Mouse (Mus musculus): ENCODE measurements around the gene Cryzl2. TPM values are rescaled to one million over a fixed set of nuclear protein-coding genes. Genes with fewer than 3 reads are reported as not detected.
A peak's percentile ranks its signal among the peaks of the same experiment; 100 is the strongest.

Cryzl2 gene
- polyA plus RNA-seq, 1 experiment from 2014 or later, result 15.6 TPM

DNA sequence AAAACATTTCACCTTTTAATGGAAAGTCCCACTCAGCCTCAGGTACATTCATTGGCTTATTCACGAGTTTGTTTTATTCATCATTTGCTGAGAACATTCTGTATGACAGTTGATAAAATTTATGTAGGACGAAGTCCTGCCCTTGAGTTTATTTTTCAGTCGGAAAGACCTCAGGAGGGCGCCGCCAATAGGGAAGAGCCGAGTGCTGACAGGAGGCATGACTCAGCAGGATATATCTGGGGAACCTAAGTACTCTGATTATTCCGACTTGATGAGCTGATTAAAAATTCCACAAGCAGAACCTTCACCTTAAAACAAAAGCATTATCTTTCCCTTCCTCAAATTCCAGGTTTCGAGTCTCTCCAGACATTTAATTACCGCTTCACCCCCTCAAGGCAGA, 21.7 kb downstream of the Cryzl2 start:
- no peak for ATAC-seq (ENCODE audit: low read depth)
- Histone ChIP-seq H3K27me3 (ENCODE audit: control insufficient read depth, insufficient read depth, low read depth, low read length) (no peaks in the 10 kb centered on the region), H3K4me3 (ENCODE audit: low read length) (no peak overlapping the region), H3K4me2 (ENCODE audit: low read depth, low read length) (no peak overlapping the region), H3K9me3 (ENCODE audit: control insufficient read depth, low read length) (no peaks in the 10 kb centered on the region), H3K9ac (ENCODE audit: low read length) (no peak overlapping the region), H3K27ac (ENCODE audit: low read length) (no peak overlapping the region), H3K36me3 (ENCODE audit: control insufficient read depth, insufficient read depth, low read length) (no peaks in the 10 kb centered on the region), H3K4me1 (replicated peaks; ENCODE audit: control insufficient read depth, insufficient read depth, low read length) (no peaks in the 10 kb centered on the region)
- 26% methylated on average over 9 of the region's 9 CpGs for WGBS

DNA sequence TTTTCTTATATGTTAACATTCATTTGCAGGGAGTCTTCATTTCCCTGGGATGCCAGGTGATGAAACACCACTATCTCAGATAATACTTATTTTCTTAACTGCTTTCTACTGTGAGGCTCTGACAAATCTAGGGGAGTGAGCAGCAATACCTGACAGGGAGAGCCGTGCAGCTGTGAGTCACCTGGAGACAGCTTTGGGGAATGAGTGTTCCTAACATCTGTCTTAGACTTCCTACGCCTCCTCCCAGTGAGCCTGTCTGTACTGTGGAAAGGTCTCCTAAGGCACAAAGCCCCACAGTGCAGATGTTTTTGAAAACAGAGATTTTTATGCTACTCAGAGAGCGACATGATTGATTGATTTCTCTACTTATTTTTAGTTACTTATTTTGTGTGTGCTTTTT, 22.5 kb downstream of the Cryzl2 start:
- Histone ChIP-seq H3K9ac (ENCODE audit: low read length) (no peak overlapping the region), H3K4me2 (ENCODE audit: low read depth, low read length) (no peak overlapping the region), H3K27ac (ENCODE audit: low read length) (no peak overlapping the region), H3K36me3 (ENCODE audit: control insufficient read depth, insufficient read depth, low read length) (no peaks in the 10 kb centered on the region), H3K4me1 (replicated peaks; ENCODE audit: control insufficient read depth, insufficient read depth, low read length) (no peaks in the 10 kb centered on the region), H3K9me3 (ENCODE audit: control insufficient read depth, low read length) (no peaks in the 10 kb centered on the region), H3K27me3 (ENCODE audit: control insufficient read depth, insufficient read depth, low read depth, low read length) (no peaks in the 10 kb centered on the region), H3K4me3 (ENCODE audit: low read length) (no peak overlapping the region)
- WGBS, result 48% methylated on average over 3 of the region's 3 CpGs
- ATAC-seq (ENCODE audit: low read depth), result no peak

DNA sequence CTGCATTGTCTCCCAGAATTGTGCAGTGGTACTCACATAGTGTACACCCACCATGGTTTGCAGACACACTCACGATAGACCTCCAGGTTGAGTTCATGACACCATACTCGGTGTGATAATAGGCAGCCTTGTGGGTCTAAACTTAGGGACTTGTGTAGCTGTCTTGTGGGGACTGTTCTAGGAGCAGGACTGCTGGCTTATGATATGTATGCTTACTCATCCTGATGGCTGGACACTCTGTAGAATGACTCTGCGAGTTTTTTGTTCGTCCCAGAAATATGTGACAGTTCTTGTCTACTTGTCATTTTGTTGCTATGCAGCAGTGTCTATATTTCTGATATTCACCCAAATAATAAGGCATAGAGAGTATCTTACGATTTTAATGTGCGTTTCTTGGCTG, 23.3 kb downstream of the Cryzl2 start:
- no peak overlapping the region for H3K4me2 ChIP-seq (ENCODE audit: low read depth, low read length)
- no peaks in the 10 kb centered on the region for H3K27me3 ChIP-seq (ENCODE audit: control insufficient read depth, insufficient read depth, low read depth, low read length)
- WGBS, result 84% methylated on average over 6 of the region's 6 CpGs
- no peaks in the 10 kb centered on the region for H3K9me3 ChIP-seq (ENCODE audit: control insufficient read depth, low read length)
- no peak for ATAC-seq (ENCODE audit: low read depth)
- no peaks in the 10 kb centered on the region for H3K36me3 ChIP-seq (ENCODE audit: control insufficient read depth, insufficient read depth, low read length)
- no peaks in the 10 kb centered on the region for H3K4me1 ChIP-seq (replicated peaks; ENCODE audit: control insufficient read depth, insufficient read depth, low read length)
- no peak overlapping the region for H3K4me3 ChIP-seq (ENCODE audit: low read length)
- no peak overlapping the region for H3K9ac ChIP-seq (ENCODE audit: low read length)
- H3K27ac ChIP-seq (ENCODE audit: low read length), result no peak overlapping the region

DNA sequence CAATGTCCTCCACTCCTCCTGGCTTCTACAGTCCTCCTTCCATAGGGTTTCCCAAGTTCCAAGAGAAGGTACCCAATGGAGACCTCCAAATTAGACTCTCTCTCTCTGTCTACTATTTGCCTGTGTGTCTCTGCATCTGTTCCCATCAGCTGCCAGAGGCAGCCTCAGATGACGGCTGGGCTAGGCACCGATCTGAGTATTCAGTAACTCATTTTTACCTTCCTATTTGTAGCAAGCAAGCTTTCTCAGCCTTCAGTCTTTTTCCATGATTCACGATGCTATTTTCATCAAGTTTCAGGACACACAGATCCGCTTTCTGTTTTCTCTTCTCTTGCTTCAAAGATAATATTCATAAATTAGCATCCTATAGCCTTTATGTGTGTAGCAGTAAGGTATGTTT, 25.8 kb downstream of the Cryzl2 start:
- no peaks in the 10 kb centered on the region for H3K4me1 ChIP-seq (replicated peaks; ENCODE audit: control insufficient read depth, insufficient read depth, low read length)
- H3K27me3 ChIP-seq (ENCODE audit: control insufficient read depth, insufficient read depth, low read depth, low read length), result no peaks in the 10 kb centered on the region
- no peak overlapping the region for H3K27ac ChIP-seq (ENCODE audit: low read length)
- ATAC-seq (ENCODE audit: low read depth), result no peak
- H3K4me3 ChIP-seq (ENCODE audit: low read length), result no peak overlapping the region
- H3K9me3 ChIP-seq (ENCODE audit: control insufficient read depth, low read length), result no peaks in the 10 kb centered on the region
- no peaks in the 10 kb centered on the region for H3K36me3 ChIP-seq (ENCODE audit: control insufficient read depth, insufficient read depth, low read length)
- no peak overlapping the region for H3K4me2 ChIP-seq (ENCODE audit: low read depth, low read length)
- no peak overlapping the region for H3K9ac ChIP-seq (ENCODE audit: low read length)
- WGBS, result 91% methylated on average over 4 of the region's 4 CpGs

DNA sequence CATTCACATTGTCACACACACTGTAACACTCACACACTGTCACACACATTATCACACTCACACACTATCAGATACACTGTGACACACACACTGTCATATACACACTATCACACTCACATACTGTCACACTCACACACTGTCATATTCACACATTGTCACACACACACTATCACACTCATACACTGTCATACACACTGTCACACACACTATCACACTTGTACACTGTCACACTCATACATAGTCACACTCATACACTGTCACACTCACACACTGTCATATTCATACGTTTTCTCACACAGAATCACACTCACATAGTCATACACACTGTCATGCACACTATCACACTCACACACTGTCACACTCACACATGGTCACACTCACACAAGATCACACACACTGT, 42.3 kb downstream of the Cryzl2 start:
- Histone ChIP-seq H3K27me3 (ENCODE audit: control insufficient read depth, insufficient read depth, low read depth, low read length) (no peaks in the 10 kb centered on the region), H3K9me3 (ENCODE audit: control insufficient read depth, low read length) (no peaks in the 10 kb centered on the region), H3K4me3 (ENCODE audit: low read length) (no peak overlapping the region), H3K9ac (ENCODE audit: low read length) (no peak overlapping the region), H3K4me1 (replicated peaks; ENCODE audit: control insufficient read depth, insufficient read depth, low read length) (no peaks in the 10 kb centered on the region), H3K27ac (ENCODE audit: low read length) (no peak overlapping the region), H3K4me2 (ENCODE audit: low read depth, low read length) (no peak overlapping the region), H3K36me3 (ENCODE audit: control insufficient read depth, insufficient read depth, low read length) (no peaks in the 10 kb centered on the region)
- ATAC-seq (ENCODE audit: low read depth), result no peak; the same call in 1 of the 2 replicates
- 67% methylated on average over 1 of the region's 1 CpGs for WGBS

DNA sequence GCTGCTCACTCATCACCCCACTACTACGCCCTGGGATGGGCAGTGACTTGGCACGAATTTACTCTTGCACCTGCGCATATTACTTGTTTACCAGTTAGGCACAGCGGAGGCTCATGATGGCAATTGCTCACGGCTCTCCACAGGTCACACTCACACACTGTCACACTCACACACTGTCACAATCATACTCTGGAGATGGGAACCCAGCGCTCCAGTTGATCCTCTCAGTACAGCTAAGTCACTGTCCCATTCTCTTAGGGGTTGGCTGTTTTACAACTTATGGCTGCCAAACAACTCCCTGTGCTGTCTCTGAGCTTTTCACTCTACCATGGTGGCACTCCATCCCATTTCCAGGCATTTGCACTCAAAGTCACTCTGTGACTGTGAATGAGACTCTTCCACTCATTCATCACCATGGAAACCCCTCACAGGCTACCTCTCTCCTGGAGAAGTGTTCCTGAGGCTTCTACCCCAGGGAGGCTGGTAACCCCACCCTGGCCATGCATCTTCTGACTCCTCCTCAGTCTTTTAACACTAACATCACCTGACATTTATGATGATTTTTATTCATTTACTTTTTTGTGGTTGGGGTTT, 43.1 kb downstream of the Cryzl2 start:
- H3K4me1 ChIP-seq (replicated peaks; ENCODE audit: control insufficient read depth, insufficient read depth, low read length), result no peaks in the 10 kb centered on the region
- no peak for ATAC-seq (ENCODE audit: low read depth)
- H3K9me3 ChIP-seq (ENCODE audit: control insufficient read depth, low read length), result no peaks in the 10 kb centered on the region
- no peak overlapping the region for H3K4me3 ChIP-seq (ENCODE audit: low read length)
- WGBS, result 87% methylated on average over 6 of the region's 6 CpGs
- H3K27ac ChIP-seq (ENCODE audit: low read length), result no peak overlapping the region
- H3K4me2 ChIP-seq (ENCODE audit: low read depth, low read length), result no peak overlapping the region
- no peaks in the 10 kb centered on the region for H3K27me3 ChIP-seq (ENCODE audit: control insufficient read depth, insufficient read depth, low read depth, low read length)
- no peak overlapping the region for H3K9ac ChIP-seq (ENCODE audit: low read length)
- H3K36me3 ChIP-seq (ENCODE audit: control insufficient read depth, insufficient read depth, low read length), result no peaks in the 10 kb centered on the region

DNA sequence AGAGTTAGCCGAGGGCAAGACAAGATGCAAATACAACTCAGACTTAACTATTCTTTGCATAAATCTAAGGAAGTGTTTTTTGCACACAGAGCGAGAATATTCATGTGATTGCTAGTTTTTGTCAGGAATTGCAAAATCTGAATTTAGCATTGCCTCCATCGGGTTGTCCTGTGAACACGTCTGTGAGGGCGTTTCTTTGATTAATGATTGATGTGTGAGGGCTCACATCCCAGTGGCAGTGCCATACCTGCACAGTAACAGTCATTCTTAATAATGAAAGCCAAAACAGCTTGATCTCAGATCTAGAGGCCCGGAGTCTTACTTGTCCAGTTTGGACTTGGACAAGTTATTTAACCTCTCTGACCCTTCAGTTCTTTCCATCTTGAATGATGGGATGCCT, 44.7 kb downstream of the Cryzl2 start:
- Histone ChIP-seq H3K27me3 (ENCODE audit: control insufficient read depth, insufficient read depth, low read depth, low read length) (no peaks in the 10 kb centered on the region), H3K9ac (ENCODE audit: low read length) (no peak overlapping the region), H3K4me2 (ENCODE audit: low read depth, low read length) (no peak overlapping the region), H3K4me1 (replicated peaks; ENCODE audit: control insufficient read depth, insufficient read depth, low read length) (0 out of 2 replicates have a peak, but pooled peaks cover 5% of the 10 kb centered on the region), H3K4me3 (ENCODE audit: low read length) (no peak overlapping the region), H3K27ac (ENCODE audit: low read length) (no peak overlapping the region), H3K36me3 (ENCODE audit: control insufficient read depth, insufficient read depth, low read length) (no peaks in the 10 kb centered on the region), H3K9me3 (ENCODE audit: control insufficient read depth, low read length) (no peaks in the 10 kb centered on the region)
- ATAC-seq (ENCODE audit: low read depth), result no peak
- 71% methylated on average over 6 of the region's 6 CpGs for WGBS

DNA sequence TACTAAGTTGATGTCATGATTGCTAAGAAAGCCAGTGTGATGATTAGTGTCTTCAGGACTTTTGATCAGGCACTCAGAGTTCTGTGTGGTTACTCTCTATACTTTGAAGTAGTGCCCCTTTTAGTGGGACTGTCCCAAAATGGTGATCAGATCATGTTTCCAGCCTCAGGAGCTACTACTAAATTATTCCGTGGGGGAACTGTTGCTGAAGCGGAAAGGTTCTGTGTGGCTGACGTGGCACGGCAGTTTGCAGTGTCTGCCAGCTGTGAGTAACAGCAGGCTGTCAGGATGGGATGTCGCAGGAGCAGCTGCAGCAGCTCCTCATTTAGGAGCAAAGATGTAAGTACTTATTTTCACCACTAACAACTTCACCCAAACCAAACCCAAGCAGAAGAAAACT, 48.1 kb downstream of the Cryzl2 start, which contains the start of gene Sec16b:
Gene Sec16b (plus strand): TSS at position 207 of the 400 bp plus-strand sequence.
- Histone ChIP-seq H3K36me3 (ENCODE audit: control insufficient read depth, insufficient read depth, low read length) (no peaks in the 10 kb centered on the region), H3K9me3 (ENCODE audit: control insufficient read depth, low read length) (no peaks in the 10 kb centered on the region), H3K4me2 (ENCODE audit: low read depth, low read length) (peak within 1 kb of the TSS; percentile 21), H3K27ac (ENCODE audit: low read length) (no peak within 1 kb of the TSS), H3K4me1 (replicated peaks; ENCODE audit: control insufficient read depth, insufficient read depth, low read length) (0 out of 2 replicates have a peak, but pooled peaks cover 5% of the 10 kb centered on the region), H3K4me3 (ENCODE audit: low read length) (peak within 1 kb of the TSS; percentile 4; the same call in 1 of the 2 replicates), H3K27me3 (ENCODE audit: control insufficient read depth, insufficient read depth, low read depth, low read length) (no peaks in the 10 kb centered on the region), H3K9ac (ENCODE audit: low read length) (no peak within 1 kb of the TSS)
- peak; percentile 72; the same call in 1 of the 2 replicates for ATAC-seq (ENCODE audit: low read depth)
- WGBS, result 32% methylated on average over 5 of the region's 5 CpGs

DNA sequence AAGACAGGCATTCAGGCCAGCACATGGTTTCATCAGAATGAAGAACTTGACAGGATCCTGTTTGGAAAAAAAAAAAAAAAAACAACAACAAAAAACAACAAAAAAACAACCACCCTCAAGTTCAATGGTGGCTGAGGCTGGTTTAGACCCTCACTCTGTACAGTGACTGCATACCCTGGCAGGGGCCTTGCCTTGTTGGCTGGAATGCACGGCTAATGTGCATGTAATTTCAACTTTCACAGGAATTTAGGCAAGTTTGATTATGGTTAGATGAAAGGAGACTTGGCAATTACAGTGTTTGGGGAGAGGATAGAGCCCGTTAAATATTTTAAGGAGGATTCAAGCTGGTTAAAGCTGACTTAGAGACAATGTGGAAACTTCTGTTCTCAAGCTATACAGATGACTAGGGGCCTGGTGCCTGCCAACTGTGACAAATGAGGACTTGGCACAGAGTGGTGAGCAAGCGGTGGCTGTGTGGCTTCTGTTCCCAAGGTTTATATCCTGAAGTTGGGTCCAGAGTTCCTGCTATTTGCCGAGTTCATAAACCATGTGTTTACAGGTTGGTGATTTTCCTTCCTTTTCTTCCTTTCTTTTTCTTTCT, 48.7 kb downstream of the Cryzl2 start:
- 0 out of 2 replicates have a peak, but pooled peaks cover 5% of the 10 kb centered on the region for H3K4me1 ChIP-seq (replicated peaks; ENCODE audit: control insufficient read depth, insufficient read depth, low read length)
- no peaks in the 10 kb centered on the region for H3K36me3 ChIP-seq (ENCODE audit: control insufficient read depth, insufficient read depth, low read length)
- H3K27me3 ChIP-seq (ENCODE audit: control insufficient read depth, insufficient read depth, low read depth, low read length), result no peaks in the 10 kb centered on the region
- ATAC-seq (ENCODE audit: low read depth), result no peak
- no peak overlapping the region for H3K27ac ChIP-seq (ENCODE audit: low read length)
- no peaks in the 10 kb centered on the region for H3K9me3 ChIP-seq (ENCODE audit: control insufficient read depth, low read length)
- 35% methylated on average over 4 of the region's 4 CpGs for WGBS
- H3K4me2 ChIP-seq (ENCODE audit: low read depth, low read length), result peak overlapping the region; percentile 21
- H3K4me3 ChIP-seq (ENCODE audit: low read length), result peak overlapping the region; percentile 4; the same call in 1 of the 2 replicates
- H3K9ac ChIP-seq (ENCODE audit: low read length), result no peak overlapping the region

Measured in lung, embryonic 16.5 days (tissue).